Mouse (Mus musculus) central nervous system, embryonic 14 days (tissue): ENCODE results near the gene Uxs1. TPM values are rescaled to one million over a fixed set of nuclear protein-coding genes. Genes with fewer than 3 reads are reported as not detected.

Source experiments
- polyA plus RNA-seq: library from polyadenylated mRNA; depleted of rRNA; stranded (reverse); fragments of >200 nt; gene quantifications from 2 replicates; pipeline ENCODE4 v1.2.3, GENCODE M21; 2012; rRNA removed

Gene Uxs1
- polyA plus RNA-seq = 26.7 and 31.4 TPM in 2 replicates

GRCm38 (mm10) chr1:43827763-43828194 is at the start of gene Uxs1:
TSS of gene Uxs1 (minus strand) at chr1:43827800.

GRCm38 (mm10) chr1:43730491-43730924 is 97.1 kb downstream of the Uxs1 start, which contains the start of gene 1500015O10Rik:
TSS of gene 1500015O10Rik (plus strand) at chr1:43730602.

Other genes starting within 250 kb of the Uxs1 start
- gene 1500015O10Rik, start 97.2 kb downstream of the Uxs1 start, polyA plus RNA-seq = 17.7 and 26.0 TPM in 2 replicates
- gene Tpp2, start 105.8 kb upstream of the Uxs1 start, polyA plus RNA-seq = 27.8 and 28.5 TPM in 2 replicates
- gene Mettl21c, start 192.2 kb upstream of the Uxs1 start, polyA plus RNA-seq = 1.1 and 1.5 TPM in 2 replicates
- 0.21 and 0.22 TPM in 2 replicates for gene Gm8251, start 234.1 kb upstream of the Uxs1 start, polyA plus RNA-seq